Mouse (Mus musculus) NIH3T3 (cell line): Measurements from ENCODE around the gene Sytl3.
A peak's percentile ranks its signal among the peaks of the same experiment; 100 is the strongest.

ENCODE experiments used
- DNase-seq: peaks from one replicate; pipeline ENCODE4 v3.0.0-alpha.2; 2012; ENCODE audit warnings: low read depth

Sytl3 gene

GRCm38 (mm10) chr17:6736306-6737272, 77.7 kb downstream of the Sytl3 start:
- no peak for DNase-seq

DNA sequence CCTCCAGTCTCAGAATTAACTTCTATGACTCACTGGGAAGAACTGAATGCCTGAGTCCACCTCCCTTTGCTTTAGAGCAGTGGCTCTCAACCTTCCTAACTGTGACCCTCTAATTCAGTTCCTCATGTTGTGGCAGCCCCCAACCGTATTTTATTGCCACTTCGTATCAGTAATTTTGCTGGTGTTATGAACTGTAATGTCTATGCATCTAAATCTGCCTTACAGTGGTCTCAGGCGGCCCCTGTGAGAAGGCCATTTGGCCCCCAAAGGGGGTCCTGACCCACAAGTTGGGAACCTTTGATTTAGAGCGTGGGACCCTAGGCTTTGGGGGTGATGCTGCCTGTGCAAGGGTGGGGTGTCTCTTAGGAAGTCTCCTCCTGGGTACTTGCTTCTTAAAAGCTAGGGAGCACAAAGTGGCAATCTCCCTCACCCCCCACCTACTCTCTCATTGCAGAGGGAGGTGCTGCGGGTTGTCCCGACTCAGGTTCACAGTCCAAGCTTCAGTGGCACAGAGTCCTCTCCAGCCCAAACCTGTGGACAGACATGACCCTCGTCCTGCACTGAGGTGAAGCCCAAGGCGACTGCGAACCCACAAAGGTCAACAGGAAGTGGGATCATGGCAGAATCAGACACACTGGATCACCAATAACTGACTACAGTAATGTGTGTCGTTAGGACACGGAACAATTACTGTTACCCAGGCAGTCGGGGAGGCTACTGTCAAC, 78.5 kb downstream of the Sytl3 start:
- DNase-seq: no peak

- DNase-seq: no peak
These were observed 79.9 kb downstream of the Sytl3 start for GRCm38 (mm10) chr17:6738836-6739235.

DNA sequence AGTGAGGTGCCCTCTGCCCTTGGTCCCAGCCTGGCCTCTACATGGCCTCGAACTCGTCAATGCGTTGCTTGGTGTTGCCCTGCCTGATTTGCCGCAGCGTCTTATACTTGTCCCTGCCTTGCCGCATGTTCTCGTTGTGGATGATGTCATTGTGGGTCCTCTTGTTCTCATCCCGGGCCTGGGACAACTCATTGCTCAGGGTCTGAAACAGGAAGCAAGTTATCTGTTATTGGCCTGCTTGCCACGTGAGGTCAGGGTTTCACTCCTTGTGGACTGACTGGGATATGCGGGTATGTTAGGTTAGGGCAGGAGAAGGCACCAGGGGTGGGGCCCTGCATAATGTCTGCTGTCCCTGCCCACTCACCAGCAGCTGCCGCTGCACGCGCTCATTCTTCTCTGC, 80.4 kb downstream of the Sytl3 start:
- DNase-seq: no peak

DNA sequence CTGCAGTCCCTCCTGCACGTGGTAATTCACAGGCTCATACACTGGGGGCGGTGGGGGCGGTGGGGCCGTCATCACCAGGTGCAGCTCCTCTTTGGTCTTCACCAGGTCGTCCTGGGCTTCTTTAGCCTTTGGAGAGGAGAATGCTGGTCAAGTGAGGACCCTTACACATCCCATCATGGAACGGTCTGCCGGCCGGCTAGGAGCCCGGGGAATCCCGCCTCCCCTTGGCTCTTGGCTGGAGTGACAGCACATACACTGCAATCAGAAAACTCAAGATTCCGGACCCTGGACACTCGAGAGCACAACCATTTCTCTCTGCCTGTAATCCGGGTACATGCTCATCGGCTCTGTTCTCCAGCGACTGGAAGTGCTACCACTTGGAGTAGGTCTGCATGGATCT, 80.9 kb downstream of the Sytl3 start:
- no peak for DNase-seq

- DNase-seq: no peak
These were observed 81.7 kb downstream of the Sytl3 start for GRCm38 (mm10) chr17:6740331-6741170.

DNA sequence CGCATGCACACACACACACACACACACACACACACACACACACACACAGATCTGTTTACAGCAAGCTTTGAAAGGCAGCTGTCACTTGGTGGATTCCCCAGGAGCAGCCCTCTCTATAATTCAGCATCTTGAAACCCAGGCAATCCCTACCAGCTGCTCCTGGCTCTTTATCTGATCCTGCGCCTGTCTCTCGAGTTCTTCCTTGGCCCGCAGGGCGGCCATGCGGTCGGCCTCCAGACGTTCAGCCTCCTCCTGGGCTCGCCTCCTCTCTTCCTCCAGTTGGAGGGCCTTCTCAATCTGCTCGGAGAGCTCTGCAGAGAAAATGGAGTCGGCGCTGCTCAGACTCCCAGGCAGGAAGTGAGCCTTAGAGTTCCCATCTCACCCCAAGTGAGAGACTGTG, 82.4 kb downstream of the Sytl3 start:
- no peak for DNase-seq

- no peak for DNase-seq
These were observed 83.5 kb downstream of the Sytl3 start for GRCm38 (mm10) chr17:6742083-6743038.

GRCm38 (mm10) chr17:6743039-6743575, 84.2 kb downstream of the Sytl3 start:
- DNase-seq: no peak

GRCm38 (mm10) chr17:6743787-6744239, 84.9 kb downstream of the Sytl3 start:
- no peak for DNase-seq

GRCm38 (mm10) chr17:6744366-6744765, 85.5 kb downstream of the Sytl3 start:
- no peak for DNase-seq

DNA sequence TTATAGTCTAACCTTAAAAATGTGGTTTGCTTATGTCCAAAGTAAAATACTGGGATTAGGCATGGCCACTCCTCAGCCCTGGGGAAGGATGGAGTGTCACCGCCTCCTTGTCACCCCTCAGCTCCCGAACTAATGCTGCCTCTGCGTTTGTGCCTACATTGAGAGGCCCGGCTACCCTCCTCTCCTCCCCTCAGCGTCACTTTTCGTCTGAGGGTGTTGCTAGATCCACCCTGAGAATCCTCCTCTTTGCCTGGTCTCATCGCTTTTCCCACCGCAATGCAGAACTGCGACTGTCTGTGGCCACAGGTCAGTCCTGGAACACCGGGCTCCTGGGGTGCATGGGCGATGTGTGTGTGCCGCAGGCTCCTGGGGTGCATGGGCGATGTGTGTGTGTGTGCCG, 86.0 kb downstream of the Sytl3 start:
- DNase-seq: no peak

DNA sequence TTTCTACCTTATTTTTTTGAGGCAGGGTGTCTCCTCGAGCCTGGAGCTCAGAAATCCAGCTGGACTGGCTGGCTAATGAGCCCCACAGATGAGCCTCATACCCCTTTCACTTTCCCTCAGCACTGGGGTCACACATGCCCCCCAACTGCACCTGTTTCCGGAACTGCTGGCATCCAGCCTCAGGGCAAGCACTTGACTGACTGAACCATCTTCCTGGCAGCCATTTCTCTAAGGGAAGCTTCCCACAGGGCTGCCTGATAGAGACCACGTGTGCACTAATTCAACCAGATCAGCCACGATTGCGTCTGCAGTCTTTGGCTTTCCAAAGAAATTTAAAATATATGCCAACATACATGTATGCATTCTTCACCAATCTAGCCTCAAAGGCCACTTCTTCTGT, 86.6 kb downstream of the Sytl3 start:
- DNase-seq: no peak

GRCm38 (mm10) chr17:6745975-6746374, 87.1 kb downstream of the Sytl3 start:
- no peak for DNase-seq

- no peak for DNase-seq
These were observed 87.7 kb downstream of the Sytl3 start for GRCm38 (mm10) chr17:6746452-6747231.

DNA sequence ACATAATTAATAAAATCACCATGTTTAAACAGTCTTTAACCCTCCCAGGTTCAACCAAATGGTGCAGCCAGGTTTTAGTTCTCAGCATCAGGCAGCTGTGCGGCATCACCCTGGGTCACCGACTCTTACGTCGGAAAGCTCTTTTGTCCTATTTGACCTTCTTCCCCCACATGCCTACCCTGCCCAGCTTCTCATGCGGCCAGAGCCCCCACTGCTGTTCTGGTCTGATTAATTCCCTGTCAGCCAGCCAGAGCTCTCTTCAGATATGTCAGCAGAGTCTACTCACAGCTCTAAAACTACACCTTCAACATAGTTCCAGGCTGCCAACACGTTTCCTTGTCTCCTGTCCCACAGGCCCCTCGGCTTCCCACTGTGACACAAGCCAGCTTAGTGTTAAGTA, 88.6 kb downstream of the Sytl3 start:
- no peak for DNase-seq

DNA sequence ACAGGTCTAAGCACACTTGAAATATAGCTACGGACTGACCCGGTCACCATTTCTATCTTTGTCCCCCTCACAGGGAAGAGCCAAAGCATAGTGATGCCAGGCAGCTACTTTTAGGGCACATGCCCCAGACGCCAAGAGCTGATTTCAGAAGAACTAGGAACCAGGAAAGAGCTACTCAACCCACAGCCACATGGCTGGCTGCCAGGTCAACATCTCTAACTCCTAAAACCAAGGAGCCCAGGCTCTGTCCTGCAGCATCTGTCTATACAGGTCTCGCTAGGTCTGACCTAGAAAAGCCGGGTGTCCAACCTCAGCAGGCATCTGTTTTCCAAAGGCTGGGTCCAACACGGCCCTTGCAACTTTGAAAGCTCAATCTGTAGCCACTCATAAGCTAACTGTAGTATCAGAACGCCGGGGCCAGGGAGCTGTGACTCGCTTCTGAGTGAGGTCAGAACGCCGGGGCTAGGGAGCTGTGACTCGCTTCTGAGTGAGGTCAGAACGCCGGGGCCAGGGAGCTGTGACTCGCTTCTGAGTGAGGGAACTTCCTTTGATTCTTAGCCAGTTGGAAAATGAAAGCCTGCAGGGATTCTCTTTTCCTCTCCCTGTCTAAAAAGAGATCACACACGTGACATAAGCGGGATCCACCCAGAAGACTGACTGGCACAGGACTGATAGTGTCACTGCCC, 90.0 kb downstream of the Sytl3 start:
- DNase-seq: peak; percentile 64

- DNase-seq: no peak
These were observed 92.4 kb downstream of the Sytl3 start for GRCm38 (mm10) chr17:6751221-6751859.

DNA sequence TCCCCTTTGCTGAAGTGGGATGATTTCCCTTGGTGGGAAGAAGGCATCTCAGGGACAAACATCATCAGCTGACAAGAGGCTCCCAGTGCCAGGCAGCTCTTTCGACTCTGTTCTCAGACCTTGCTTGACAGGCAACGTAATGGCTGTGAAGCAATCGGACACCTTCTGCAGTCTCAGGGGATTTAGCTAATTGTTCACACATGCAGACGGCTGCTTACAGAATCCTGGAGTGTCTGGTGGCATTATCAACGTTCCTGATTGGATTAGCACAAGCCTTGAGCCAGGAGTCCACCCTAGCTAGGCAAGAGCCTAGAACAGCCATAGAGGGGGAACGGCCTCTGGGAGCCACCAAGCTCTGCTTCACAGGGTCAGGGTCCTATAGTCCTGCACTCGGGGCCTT, 93.5 kb downstream of the Sytl3 start:
- DNase-seq: no peak
